Mouse (Mus musculus): ENCODE results near the gene Il18bp.

Gene Il18bp

GRCm38 (mm10) chr7:102000921-102001630, 17.4 kb downstream of the Il18bp start:
- peak; percentile 66 for DNase-seq

DNA sequence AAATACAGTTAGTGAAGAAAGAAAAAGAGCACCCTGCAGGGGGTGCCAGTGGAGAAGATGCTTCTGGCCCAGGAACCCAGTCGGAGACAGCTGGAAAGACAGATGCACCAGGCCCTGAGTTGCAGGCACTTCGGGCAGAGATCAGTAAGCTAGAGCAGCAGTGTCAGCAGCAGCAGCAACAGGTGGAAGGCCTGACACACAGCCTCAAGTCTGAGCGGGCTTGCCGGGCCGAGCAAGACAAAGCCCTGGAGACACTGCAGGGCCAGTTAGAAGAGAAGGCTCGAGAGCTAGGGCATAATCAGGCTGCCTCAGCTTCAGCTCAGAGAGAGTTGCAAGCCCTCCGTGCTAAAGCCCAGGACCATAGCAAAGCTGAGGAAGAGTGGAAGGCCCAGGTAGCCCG, 18.2 kb downstream of the Il18bp start:
- DNase-seq: peak; percentile 65

DNA sequence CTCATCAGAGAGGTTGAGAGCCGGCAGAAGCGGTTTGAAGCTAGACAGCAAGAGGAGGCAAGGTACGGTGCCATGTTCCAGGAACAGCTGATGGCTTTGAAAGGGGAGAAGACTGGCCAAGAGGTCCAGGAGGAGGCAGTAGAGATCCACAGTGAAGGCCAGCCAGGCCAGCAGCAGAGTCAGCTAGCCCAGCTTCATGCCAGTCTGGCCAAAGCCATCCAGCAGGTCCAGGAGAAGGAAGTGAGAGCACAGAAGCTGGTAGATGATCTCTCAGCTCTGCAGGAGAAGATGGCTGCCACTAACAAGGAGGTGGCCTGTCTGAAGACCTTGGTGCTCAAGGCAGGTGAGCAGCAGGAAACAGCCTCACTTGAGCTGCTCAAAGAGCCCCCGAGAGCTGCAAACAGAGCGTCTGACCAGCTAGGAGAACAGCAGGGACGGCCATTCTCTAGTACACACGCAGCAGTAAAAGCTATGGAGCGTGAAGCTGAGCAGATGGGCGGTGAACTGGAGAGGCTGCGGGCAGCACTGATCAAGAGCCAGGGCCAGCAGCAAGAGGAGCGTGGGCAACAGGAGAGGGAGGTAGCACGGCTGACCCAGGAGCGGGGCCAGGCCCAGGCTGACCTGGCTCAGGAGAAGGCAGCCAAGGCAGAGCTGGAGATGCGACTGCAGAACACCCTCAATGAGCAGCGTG, 18.9 kb downstream of the Il18bp start:
- DNase-seq: peak; percentile 83

DNA sequence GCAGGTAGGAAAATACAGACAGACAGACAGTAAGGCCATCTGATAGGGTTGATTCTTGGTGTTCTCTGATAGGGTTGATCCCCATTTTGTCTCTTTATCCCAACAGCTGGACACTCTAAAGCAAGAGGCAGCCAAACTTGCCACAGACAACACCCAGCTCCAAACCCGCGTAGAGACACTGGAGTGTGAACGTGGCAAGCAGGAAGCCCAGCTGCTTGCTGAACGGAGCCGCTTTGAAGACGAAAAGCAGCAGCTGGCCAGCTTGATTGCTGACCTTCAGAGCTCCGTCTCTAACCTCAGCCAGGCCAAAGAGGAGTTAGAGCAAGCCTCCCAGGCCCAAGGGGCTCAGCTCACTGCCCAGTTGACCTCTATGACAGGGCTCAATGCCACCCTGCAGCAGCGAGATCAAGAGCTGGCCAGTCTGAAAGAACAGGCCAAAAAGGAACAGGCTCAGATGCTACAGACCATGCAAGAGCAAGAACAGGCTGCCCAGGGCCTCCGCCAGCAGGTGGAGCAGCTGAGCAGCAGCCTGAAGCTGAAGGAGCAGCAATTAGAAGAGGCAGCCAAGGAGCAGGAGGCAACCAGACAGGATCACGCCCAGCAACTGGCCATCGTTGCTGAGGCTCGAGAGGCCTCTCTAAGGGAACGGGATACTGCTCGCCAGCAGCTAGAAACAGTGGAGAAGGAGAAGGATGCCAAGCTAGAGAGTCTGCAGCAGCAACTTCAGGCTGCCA, 20.1 kb downstream of the Il18bp start:
- DNase-seq: peak; percentile 92

DNA sequence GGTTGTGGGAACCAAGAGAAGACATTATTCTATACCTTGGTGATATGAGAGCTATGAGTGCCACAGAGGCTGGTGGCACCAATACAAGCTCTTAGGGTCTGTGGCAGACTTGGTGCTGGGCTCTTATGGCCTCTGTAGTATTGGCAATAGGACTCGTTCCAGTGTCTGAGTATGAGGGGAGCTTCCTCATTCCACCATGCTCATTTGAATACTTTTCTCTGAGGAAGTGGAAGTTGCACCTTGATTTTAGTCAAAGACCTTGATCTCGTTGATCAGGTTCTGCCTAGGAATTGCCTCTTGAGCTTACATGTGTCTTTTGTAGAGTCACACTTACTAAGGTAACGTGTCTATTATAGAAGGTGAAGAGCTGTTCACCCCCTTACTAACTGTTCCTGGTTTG, 24.2 kb downstream of the Il18bp start:
- no peak for DNase-seq

GRCm38 (mm10) chr7:101985081-101985480, 33.4 kb downstream of the Il18bp start:
- no peak for DNase-seq

DNA sequence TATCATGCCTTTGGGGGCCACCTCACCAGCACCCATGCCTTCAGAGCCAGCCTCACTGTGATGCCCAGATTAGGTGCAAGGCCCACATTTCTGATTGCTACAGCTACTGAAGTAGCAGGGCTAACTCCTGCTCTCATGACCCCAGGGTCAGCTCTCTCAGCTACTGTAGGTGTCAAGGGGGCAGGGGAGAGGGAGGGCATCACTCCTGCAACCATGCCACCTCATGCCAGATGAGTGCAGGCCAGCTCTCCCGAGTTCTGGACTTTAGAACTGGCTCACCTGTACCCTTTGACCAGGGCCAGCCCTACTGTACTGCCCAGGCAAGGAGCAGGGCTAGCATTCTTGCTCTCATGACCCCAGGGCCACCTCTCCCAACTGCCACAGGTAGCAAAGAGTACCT, 35.8 kb downstream of the Il18bp start:
- DNase-seq: no peak

- DNase-seq: peak; percentile 55
Observed at GRCm38 (mm10) chr7:101974505-101974904, 44.0 kb downstream of the Il18bp start.

DNA sequence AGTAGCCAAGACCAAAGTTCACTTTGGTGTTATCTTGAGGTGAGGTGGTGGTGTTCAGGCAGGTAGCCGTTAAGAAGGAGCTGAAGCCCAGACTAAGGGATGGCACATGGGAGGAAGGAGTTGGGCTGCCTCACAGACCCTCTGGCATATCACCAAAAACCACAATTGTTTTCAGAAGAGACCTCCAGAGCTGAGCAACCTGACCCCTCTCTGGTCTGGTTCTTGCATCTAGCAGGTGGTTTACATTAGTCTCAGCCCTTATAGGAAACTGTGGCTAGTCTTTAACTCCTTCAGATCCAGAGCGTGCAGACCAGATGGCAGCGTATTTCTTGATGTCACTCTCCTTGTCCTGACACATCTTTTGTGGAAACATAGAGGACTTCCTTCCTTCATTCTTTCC, 44.8 kb downstream of the Il18bp start:
- no peak for DNase-seq

DNA sequence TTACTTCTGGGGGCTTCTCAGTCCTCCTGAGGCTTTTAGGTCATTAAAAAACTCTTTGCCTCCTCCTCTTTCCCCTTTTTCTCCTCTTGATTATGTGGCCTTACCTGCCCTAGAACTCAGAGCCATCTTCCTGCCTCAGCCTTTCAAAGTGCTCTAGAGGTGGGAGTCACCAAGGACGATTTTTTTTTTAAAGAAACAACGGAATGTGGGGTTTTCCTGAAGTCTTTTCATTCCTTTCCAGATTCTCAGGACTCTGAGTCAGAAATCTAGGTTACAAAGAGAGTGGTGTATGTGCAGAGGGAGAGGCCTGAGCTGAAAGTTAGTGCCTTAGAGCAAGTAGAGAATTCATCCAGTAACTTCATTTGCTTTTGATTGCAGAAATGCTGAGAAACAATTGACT, 46.8 kb downstream of the Il18bp start:
- DNase-seq: no peak

DNA sequence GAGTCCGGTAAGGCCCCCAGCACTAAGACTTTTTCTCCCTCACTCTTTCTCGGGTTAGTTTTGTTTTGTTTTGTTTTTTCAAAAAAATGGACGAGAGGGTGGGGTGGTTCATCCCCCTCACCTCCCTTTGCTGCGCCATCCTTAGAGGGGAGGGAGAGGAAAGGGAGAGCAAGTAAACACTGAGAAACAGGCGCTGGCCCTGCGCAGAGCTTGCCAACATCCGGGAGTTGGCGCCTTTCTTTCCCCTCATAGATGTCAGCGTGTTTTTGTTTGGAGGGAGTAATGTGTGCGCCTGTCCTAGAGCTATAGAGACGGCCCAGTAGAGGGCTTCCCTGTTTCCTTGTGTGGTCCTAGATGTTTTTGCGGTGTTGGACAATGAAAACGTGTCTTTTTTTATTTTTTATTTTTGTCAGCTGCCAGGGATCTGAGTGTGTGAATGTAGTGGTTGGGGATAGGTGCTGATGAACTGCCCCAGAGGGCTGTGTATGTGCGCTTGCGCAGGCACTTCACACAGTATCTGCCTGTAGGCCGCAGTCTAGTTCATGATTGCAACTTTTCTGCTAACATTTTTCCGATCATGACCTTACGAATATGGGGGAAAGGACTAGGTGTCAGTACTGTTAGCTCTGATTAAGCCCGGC, 47.5 kb downstream of the Il18bp start:
- peak; percentile 90 for DNase-seq

GRCm38 (mm10) chr7:101970429-101970775, 48.1 kb downstream of the Il18bp start:
- no peak for DNase-seq

DNA sequence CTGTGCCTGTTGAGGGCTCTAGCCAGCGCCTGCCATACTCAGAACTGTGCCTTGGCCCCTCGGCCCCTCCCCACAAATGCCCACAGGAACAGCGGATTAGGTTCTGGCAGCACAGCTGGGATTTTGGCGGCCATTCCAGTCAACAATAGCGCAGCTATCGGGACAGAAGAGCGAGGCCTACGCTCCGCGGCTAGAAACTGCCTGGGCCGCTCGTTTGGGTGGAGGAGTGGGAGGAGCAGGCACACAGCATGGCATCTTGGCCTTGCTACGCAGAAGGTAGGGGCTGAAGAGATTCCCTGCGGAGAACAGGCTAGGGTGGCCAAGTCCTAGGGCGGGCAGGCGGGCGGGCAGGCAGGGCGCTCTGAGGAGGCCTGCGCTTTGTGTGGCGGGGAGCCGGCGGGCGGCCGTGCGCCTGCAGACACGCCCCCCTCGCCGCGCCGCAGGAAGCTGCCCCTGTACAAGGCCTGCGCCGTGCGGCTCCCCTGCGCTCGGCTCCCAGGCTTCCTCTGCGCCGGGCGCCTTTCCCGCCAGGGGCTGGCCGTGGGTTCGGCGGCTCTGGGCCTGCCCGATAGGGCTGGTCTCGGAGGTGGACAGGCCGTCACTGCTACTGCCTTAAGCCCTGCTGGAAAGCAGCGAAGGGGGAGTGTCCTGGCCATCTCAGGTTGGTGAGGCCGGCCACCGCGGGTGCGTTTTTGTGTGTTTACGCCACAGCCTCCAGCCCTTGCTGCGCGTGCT, 48.6 kb downstream of the Il18bp start:
- DNase-seq: peak; percentile 92

- DNase-seq: peak; percentile 51
Observed at GRCm38 (mm10) chr7:101968751-101969150, 49.7 kb downstream of the Il18bp start.

- DNase-seq: no peak
Observed at GRCm38 (mm10) chr7:101967256-101967655, 51.2 kb downstream of the Il18bp start.

DNA sequence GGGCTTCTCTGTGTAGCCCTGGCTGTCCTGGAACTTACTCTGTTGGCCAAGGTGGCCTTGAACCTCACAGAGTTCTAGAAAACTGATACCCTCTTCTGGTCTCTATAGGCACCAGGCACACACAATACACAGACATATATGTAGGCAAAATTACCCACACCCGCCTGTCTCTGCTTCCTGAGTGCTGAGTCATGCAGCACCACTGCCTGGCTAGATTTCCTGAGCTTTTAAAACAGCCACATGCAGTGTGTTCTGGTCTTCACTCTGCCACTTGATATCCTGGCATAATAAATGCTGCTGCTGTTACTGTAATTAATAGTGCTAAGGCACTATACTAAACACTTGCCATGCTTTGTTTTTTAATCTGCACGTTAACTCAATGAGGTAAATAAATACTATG, 52.9 kb downstream of the Il18bp start:
- no peak for DNase-seq
